Mouse (Mus musculus): ENCODE measurements around the gene Dlgap4.

The Dlgap4 gene

DNA sequence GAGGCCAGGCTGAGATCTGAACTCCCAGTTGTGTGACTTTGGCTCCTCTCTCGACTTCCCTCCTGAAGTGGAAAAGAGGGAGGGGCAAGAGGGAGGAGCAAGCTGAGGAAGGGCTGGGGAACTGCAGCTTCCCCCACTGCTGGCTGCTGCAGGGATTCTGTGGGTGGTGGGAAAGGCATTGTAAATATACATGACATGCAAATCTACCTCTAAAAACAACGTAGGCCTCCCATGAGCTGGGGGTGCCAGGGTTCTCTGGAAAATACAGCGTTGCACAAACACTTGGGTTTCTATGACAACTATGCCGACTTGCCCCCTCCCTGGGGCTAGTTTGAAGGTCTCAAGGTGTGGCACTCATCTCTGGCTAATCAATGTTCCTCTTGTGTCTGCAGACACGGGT lies 50.9 kb downstream of the Dlgap4 start:
- no peak for DNase-seq

DNA sequence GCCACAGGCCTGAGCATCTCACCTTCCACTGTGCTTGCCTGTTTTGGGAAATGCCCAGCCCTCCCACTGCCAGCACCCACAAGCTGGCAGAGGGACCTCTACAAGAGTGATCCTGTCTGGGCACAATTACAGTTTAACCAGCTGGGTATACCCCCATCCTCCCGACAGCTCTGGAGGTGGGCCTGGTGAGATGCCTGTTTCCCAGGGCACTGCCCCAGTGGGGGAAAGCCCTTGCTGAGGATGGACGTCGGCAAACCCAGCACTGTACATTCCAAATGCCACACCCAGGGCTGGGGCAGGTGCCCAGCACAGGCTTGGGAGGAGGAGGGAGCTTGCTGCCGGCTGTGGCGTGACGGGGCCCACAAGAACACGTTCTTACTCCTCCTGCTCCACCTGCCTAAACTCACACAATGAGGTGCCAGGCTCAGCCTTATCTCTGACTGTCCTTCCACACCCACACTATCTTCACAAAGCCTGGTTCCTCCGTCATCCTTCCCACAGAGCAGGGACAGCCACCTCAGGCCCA lies 51.6 kb downstream of the Dlgap4 start:
- no peak for DNase-seq

DNA sequence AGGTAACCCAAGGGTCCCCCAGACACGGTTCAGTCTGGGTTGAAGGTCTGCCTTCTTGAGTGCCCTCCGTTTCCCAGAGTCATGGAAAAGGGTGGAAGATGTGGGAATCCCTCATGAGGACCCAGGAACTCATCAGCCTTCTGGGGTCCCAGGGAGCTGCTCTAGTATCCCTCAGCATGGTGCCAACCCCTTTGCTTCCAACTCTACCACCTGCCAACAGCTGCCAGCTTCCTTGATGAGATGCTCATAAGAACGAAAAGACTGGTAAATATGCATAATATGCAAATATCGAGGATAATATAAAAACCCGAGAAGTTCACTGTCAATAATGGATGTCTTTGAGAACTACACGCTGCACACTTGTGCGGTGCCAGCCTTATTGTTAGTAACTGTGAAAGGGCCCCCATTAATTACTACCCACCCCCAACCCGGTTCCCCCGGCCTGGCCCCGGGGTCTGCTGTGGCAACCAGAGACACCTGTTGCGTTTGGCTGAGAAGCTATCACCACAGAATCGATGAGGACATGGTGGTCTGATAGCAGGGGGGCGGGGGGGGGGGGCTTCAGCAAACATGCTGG lies 52.2 kb downstream of the Dlgap4 start:
- DNase-seq = no peak

DNA sequence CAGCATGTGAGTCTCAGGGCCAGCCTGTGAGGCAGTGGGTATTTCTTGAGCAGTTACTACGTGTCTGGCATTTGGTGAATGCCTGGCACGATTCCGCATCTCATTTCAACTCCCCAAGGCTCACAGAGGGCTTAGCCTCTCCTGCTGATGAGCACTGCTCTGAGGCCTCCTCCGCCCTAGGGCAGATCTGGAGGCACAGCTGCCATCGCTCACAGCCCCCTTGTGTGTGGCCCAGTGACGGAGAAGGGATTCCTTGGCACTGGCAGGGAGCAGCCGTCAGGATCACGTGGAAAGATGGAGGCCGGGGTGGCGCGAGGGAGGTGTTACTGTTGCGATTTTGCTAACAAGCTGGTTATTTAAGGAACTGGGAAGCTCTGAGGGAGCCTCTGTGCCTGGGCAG lies 52.7 kb downstream of the Dlgap4 start:
- no peak for DNase-seq

DNA sequence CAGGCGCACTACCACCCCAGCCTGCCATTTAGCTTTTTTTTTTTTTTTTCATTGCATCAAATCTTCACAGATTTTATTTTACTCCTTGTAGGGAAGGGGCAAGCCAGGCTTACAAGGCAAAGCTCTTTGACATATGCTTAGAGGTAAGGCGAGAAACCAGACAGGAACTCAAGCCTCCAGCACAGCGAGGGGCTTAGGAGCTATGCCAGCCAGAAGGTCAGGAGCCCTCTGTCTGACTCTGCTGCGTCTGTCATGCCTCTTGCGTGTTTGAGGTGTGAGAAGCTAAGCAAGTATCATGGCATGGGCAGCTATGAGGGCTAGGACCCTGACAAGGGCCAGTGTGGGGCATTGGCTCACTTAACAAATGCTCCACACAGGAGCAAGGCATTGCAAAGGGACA lies 53.8 kb downstream of the Dlgap4 start:
- no peak for DNase-seq

DNA sequence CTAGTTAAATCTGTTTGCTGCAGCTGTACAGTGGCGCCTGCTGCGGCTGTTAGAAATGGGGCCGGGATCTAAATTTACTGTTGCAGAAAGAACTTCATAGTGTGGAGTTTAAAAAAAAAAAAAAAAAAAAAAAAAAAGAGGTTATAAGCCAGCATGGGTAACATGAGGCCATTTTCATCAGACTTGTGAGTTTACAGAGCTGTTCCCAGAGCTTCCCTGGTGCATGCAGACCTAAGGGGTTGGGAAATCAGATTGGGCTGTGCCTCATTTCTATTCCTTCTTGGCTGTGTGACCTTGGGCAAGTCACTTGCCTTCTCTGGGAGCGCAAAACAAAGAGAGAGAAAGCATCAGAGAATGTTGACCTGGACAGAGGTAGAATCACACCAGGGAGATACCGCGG lies 55.1 kb downstream of the Dlgap4 start:
- no peak for DNase-seq

DNA sequence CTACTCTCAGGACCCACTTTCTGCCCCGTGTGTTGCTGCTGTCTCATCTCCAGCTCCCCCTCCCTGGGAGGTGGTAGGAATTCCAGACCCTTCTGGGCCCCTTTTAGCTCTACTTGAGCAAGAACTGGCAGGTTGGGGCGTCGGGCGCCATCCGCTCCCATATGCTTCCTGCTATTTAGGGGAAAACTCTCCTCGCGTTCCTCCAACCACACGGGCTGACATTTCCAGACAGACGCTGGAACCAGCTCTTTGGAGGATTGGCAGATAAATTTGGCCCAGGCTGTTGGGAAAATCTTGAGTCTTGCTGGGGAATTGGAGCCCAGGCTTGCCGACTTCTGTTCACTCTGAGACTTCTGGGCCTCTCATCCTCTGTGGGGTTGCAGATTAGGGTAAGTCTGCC lies 59.8 kb downstream of the Dlgap4 start:
- DNase-seq = no peak

DNA sequence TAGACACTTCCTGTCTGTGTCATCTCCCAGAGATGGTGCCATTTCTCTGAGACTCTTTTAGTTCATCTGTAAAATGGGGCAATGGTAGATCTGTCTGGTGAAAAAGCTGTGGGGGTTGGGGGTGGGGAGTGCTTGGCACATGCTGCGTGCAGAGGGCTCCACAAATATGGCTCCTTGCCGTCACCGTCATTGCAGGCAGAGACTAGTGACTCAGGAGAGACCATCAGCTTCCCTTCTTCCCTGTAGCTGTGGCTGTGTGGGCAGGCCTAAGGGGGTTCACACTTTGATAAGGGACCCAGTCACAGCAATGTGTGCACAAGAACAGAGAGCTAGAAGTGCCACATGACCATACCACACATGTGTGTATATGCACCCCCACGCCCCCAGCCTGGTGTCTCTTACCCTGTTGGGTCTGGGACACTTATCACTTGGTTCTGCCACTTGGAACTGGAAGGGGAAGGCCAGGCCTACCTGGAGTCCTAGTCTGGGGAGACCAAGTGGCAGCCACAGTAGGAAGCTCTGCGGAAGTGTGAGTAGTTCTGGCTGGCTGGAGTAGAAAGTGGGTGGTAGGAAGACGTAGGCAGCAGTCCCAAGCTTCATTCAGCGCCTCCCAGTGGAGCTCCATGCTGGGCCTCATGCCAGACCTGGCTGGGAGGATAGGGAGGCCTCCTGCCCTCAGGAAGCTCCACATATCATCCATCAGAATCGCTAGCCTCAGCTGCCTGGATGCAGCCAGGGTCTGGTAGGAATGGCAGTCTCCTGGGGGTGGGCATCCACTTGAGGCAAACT lies 60.6 kb downstream of the Dlgap4 start:
- DNase-seq = no peak

DNA sequence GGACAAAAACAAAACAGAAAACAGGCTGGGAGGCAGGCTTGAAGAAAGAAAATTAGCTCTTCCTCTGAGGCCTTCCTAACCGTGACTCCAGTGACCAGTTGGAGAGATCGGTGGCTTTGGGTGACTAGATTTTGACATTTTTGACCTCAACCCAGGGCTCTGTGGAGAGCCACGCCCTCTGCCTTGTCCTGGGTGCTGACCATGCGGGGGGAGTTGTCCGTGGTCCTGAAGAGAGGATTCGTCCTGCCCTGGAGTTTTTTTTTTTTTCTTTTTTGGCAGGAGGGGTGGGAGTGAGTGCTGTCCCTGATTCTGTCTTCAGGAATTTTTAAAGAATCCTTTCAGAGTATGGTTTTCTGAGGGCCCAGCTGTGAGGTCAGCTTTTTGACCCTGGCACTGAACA lies 63.4 kb downstream of the Dlgap4 start:
- no peak for DNase-seq

DNA sequence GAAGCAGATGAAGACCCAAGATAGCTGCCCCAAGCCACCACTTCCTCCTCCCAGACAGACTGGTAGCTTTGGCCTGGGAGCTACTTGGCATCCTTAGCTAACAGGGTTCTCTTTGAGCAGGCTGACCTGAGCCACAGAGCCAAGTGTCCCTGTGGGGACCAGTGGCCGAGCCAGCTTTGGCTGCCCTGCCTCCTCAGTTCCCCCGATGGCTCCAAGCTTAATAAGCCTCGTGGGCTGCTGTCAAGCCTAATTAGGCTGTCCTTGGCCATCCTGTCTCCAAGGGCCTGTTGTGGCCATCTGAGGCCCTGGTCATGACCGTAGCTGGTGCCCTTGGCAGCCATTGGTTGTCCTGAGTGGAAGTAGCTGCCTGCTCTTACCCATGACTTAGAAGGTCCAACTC lies 64.6 kb downstream of the Dlgap4 start:
- DNase-seq = peak; percentile 90

DNA sequence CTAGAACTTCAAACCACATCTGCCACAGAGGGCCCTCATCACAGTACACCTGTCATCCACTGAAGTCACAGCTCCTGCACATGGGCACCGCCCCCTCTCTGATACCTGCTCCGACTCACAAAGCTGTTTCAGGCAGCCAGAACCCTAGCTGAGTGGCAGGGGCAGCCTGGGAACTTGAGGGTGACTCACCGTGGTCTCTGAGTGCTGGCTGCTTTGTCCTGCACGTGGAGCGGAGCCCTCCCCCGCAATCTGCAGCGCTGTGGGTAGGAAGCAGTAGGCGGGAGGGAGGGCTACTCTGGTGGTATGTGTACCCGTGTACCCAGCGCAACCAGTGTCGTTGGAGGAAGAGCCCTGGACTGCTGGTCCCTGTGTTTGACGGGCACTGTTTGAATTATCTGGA lies 69.5 kb downstream of the Dlgap4 start:
- DNase-seq = no peak

DNA sequence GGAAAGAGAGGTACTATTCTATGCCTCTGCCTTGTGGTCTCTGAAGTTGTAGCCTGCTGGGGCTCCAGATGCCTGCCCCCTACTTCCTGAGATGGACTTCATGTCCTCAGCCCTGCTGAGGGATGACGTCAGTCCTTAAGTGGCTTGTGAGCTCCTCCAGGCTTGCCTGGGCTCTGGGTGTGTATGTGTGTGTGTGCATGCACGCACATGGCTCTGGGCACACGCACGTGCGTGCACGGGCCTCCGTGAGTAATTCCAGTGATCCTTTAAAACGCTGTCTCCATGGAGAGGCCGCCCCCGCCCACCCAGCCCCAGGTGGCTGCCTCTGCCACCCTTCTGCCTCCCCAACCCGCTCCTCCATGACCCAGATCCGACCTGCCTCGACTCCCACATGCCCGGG lies 72.5 kb downstream of the Dlgap4 start:
- DNase-seq = no peak

DNA sequence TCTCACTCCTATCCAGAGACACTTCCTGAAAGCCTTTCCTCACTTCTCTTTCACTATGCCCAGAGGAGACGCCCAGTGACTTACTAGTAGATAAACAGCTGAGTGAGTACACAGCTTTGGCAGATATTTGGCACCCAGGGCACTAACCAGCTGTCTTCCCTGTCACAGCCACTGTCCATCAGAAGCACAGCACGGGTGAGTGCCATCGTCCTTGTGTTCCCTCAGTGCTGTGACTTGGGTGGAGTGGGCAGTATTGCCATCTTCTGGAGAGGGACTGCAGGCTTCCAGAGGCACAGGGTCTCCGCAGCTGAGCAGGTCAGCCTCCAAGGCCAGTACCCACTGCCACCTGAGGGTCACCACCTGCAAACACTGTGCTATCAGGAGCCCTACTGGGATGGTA lies 73.2 kb downstream of the Dlgap4 start:
- DNase-seq = no peak

DNA sequence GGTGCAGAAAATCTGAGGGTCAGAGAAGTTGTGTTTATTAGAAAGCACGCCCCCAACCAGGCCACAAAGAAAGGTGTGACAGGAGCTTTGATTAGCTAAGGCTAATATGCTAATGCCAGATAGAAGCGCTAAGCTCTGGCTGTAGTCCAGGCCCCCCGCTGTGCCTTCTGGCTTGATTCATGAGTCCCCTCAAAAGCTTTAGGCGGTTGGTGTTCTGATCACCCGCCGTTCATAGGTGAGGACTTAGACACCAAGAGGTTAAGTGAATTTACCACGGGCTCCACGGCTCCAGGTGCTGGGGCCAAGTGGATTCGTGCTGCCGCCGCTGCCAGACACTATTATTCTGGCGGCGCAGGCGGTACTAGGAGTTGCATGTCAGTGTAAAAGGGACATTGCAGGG lies 75.1 kb downstream of the Dlgap4 start:
- peak; percentile 63 for DNase-seq

DNA sequence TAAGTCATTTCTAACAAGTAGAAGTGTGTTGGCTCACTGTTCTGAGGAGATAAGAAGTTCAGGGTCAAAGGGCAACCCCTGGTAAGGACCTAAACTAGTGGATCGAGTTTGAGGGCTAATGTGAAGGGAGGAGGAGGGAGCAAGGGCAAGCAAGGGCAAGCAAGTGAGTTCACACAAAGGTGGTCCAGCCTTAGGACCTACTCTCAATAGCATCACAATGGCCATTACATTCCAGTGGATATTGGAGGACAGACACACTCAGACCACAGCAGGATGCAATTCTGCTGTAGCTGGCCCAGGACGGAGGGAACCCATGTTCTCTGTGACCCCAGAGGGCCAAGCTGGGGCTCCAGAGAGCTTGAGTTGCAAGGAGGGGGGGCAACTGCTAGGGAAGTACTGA lies 77.3 kb downstream of the Dlgap4 start:
- DNase-seq = no peak

DNA sequence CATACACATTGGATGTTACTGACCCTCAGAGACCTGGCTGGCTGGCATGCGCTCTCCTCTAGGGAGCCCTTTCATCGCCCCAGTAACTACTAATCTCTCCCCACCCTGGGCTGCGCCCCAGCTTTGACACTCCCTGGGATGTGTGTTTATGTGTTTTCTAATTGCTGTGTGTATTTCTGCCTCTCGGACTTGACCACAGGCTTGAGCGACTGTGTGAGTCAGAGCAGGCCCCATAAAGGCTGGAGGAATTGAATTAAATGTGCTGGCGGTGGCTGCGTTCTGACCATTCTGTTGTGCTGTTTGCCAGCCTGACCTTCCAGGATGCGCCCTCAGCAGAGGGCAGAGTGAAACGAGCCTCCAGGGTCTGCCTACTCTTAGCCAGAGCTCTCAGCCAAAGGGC lies 78.2 kb downstream of the Dlgap4 start:
- DNase-seq = no peak

DNA sequence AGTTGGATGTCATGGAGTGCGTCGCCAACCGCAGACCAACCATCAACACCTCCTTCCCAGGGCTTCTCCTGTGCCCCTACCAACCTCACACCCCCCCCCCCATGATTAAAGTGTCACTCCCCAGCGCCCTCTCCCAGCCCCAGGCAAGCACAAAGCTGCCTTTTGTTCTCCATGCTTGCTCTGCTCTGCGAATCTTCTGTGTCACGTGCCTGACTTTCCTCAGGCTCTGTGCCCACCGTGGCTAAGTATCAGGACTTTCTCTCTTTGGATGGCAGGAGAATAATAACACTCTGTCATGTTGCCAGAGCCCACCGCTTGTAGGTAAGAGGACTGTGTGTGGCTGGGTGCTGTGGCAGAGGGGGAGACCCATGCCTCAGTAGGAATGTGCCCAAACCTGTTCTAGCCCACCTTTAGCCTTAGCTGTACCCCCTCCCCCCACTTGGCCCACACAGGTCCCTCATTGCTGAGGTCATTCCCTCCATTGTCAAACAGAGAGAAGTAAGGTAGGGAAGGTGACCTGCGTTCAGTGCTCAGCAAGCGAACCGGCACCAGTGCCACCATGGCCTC lies 79.8 kb downstream of the Dlgap4 start:
- no peak for DNase-seq

DNA sequence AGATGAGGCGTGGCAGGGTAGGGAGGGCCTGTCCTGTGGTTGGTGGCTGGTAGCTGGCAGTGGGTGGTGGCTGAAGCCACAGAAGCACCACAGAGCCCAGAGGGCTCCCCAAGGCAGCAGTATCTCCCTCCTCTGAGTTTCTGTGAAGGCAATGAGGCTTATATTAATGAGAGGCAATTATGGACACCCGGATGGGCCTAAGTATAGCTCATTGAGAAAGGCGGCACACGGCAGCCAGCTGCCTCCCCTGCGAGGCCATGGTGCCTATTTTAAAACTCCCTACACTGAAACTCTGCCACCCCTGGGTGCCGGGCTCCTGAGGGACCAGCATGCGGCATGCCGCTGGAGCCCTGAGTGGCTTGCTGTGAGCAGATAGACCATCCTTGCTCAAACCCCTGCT lies 83.8 kb downstream of the Dlgap4 start:
- no peak for DNase-seq

DNA sequence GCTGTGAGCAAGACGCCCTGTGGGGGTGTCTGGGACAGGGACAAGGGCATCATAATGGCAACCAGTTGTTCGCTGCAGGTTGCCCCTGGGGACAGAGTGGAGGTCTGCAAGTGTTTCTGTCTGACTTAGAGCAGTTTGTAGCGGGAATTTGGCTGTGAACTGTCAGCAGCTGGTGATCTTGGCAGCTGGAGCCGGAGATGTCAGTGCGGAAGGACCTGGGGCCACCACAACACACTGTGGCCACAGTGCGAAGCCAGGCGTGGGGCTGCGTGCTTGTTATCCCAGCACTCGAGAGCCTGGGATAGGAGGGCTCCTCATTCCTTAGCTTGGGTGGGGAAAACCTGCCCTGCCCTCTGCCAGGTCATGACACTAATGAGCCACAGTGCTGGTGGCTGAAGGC lies 84.7 kb downstream of the Dlgap4 start:
- no peak for DNase-seq

DNA sequence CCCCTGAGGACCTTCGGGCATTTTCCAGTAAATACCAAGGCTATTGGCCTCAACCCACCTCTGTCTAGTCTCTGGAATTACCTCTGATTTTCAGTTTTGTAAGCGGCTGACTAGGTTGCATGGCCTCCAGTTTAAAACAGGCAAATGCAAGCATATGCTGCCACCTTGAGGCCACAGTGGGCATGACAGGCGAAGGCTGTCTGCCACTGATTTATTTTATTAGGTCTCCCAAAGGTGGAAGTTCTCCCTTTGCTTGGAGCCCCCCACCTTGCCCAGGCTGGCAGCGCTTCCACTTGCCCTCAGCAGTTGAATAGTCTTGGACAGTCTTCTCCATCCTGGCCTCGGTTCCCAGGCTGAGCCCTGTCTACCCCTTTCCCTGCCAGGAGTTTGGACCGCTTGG lies 92.0 kb downstream of the Dlgap4 start:
- peak; percentile 78 for DNase-seq

DNA sequence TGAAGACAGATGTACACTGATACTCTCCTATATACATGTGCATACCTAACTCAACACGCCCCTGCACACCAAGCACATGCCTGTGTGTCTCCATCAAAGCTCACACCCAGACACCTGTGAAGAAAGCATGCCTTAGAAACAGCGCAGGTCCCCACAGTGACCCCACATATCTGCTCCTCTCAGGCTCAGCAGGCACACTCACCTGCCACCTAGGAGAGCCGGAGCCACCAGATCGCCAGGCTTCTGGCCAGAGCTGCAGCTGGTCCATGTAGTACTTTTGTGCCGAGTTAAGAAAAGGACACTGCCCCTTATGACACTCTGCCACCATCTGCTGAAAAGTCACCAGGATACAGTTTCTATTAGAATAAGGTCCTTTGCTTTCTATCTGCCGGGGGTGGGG lies 103.2 kb downstream of the Dlgap4 start:
- DNase-seq = peak; percentile 59

DNA sequence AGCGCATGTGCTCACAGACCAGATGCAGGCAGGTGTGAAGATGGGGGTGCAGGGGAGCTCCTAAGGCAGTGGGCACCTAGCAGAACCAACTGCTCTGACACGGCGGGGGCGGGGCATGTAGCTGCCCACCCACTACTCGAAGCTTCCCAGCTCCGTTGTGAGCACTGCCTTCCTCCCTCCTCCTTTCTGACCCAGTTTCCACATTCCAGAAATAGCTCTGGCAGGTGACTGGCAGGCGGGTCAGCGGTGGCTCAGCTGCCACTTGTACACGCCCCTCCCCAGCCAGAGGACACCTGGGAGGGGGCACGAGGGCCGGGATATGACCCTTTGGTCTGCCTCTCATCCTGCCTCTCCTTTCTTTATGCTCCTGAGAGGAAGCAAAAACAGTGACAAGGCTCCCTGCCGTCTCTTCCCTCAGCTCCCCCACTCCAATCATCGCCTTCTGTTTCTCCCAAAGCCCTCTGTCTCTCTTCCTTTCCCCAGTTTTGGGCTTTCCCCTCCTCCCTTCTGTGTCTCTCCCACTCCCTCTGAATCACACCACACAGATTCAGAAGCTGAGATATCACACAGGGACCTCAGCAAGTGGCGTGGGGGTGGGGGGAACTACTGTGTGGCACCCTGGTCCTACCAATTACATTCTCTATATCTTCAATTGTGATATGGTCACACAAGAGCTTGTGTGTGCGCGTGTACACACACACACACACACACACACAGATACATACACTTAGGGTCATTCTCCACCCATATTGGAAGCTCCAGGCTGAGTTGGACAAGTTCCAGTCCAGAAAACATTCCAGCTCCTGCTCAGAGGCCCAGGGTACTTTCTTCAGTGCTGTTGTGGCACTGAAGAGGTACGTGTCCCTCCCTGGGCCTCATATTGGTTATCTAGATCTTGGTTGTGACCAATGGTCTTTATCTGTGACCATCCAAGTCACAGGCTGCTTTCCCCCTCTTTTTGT lies 104.1 kb downstream of the Dlgap4 start:
- peak; percentile 87 for DNase-seq

DNA sequence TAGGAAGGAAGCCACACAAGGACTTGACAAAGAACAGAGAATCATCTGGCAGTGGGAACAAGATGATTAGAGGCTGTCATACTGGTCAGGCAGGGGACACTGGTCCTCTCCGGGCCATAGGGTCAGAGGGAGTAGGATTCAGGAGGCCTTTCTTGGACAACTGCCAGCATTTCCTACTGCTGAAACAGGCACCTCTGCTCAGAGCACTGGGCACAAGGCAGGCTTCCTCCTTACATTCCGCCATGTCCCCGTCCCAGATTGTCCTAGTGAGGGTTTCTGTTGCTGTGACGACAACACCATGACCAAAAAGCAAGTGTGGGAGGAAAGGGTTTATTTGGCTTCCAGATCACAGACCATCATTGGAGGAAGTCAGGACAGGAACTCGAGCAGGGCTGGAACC lies 105.3 kb downstream of the Dlgap4 start:
- DNase-seq = peak; percentile 65

All from cerebellum, adult 9-11 months (tissue).